Comparison of ENCODE assay signal across 23 mouse cellular contexts in the genomic region with DNA sequence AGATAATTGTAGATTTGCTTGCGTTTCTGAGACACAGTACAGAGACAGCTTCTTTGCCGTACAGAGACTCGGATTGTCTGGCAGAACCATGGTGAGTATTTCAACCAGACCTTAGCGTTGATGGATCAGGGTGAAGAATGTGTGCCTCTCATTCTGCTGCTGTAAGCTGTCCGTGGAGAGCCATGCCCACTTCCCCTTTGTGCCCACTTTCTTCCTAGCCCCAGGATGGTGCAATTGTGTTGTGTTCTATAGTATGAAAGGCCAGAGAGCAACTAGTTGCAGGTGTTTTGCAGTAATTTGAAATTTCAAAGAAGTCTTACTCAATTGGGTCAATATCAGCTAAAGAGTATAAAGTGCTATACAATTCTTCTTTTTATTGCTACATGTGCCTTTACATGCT. TPM values are rescaled to one million over a fixed set of nuclear protein-coding genes. Genes with fewer than 3 reads are reported as not detected.
"Had no signal": no experiment of that assay in that cellular context is flagged by ENCODE, and none has a peak within 500 bp of the region (broad histone marks: within the 10 kb centered on the region; RNA-seq: fewer than 3 reads in every experiment).

No protein-coding gene starts in this region.

- H3K4me3 ChIP-seq: kidney, embryonic 15.5 days; left cerebral cortex, adult 2 months; limb, embryonic 12.5 days; limb, embryonic 15.5 days; midbrain, embryonic 13.5 days; neural tube, embryonic 12.5 days; neural tube, embryonic 15.5 days; stomach, embryonic 15.5 days had no signal

- DNase-seq: kidney, adult 8-10 months; kidney, postnatal 14 days; kidney, postnatal 4 days; layer of hippocampus, postnatal 36 days; liver, postnatal 0 days; lung, embryonic 14.5 days; right cerebral cortex, postnatal 25 days; spleen, adult 18-20 months; thymus, postnatal 25 days had no signal

- ATAC-seq: intestine, postnatal 0 days; liver, postnatal 0 days; lung, postnatal 0 days had no signal

- H3K27ac ChIP-seq: kidney, embryonic 15.5 days; left cerebral cortex, adult 2 months; limb, embryonic 12.5 days; limb, embryonic 15.5 days; liver, embryonic 14.5 days; macrophage; midbrain, embryonic 13.5 days; neural tube, embryonic 12.5 days; neural tube, embryonic 15.5 days; stomach, embryonic 15.5 days had no signal

- H3K4me1 ChIP-seq: kidney, embryonic 15.5 days; limb, embryonic 12.5 days; limb, embryonic 15.5 days; neural tube, embryonic 15.5 days; stomach, embryonic 15.5 days had no signal

- H3K27me3 ChIP-seq: kidney, embryonic 15.5 days; limb, embryonic 12.5 days; limb, embryonic 15.5 days; midbrain, embryonic 13.5 days; neural tube, embryonic 12.5 days; neural tube, embryonic 15.5 days; stomach, embryonic 15.5 days had no signal

- H3K36me3 ChIP-seq: kidney, embryonic 15.5 days; limb, embryonic 12.5 days; limb, embryonic 15.5 days; midbrain, embryonic 13.5 days; neural tube, embryonic 12.5 days; neural tube, embryonic 15.5 days; stomach, embryonic 15.5 days had no signal

- H3K9me3 ChIP-seq: kidney, embryonic 15.5 days; limb, embryonic 12.5 days; limb, embryonic 15.5 days; neural tube, embryonic 15.5 days; stomach, embryonic 15.5 days had no signal

- H3K9ac ChIP-seq: kidney, embryonic 15.5 days; limb, embryonic 12.5 days; limb, embryonic 15.5 days; liver, embryonic 14.5 days; liver, postnatal 0 days; lung, embryonic 14.5 days; midbrain, embryonic 13.5 days; neural tube, embryonic 12.5 days; neural tube, embryonic 15.5 days; stomach, embryonic 15.5 days had no signal

- H3K4me2 ChIP-seq: kidney, embryonic 15.5 days; limb, embryonic 12.5 days; limb, embryonic 15.5 days; liver, embryonic 11.5 days; lung, embryonic 14.5 days; midbrain, embryonic 13.5 days; neural tube, embryonic 12.5 days; neural tube, embryonic 15.5 days; stomach, embryonic 15.5 days had no signal

RNA-seq across cellular contexts. Expression of a gene that starts 50.8 kb away (rescaled TPM):
- total RNA-seq: megakaryocyte-erythroid progenitor cell, adult 5-6 weeks had no signal
